Mouse (Mus musculus) myocyte (in vitro differentiated cells): ENCODE data around the gene Cxcr4.

ENCODE experiments used
- CEBPB ChIP-seq: IDR thresholded peaks from 2 replicates; pipeline ENCODE4 v1.6.1; 2011; ENCODE audit warnings: mild to moderate bottlenecking, moderate library complexity; ENCODE audit not compliant: poor library complexity, insufficient read depth, severe bottlenecking
- E2F4 ChIP-seq: IDR thresholded peaks from one replicate; pipeline ENCODE4 v1.6.1; 2011; ENCODE audit warnings: mild to moderate bottlenecking, control low read depth, moderate library complexity; ENCODE audit not compliant: insufficient read depth
- MAX ChIP-seq: IDR thresholded peaks from one replicate; pipeline ENCODE4 v1.6.1; 2011; ENCODE audit warnings: low read depth, mild to moderate bottlenecking, control low read depth
- MYOD1 ChIP-seq, 3 experiments: IDR thresholded peaks; one replicate each; pipeline ENCODE4 v1.6.1; 2011; ENCODE audit warnings: control low read depth in 2 of 3, low read depth in 2 of 3, mild to moderate bottlenecking in 2 of 3, moderate library complexity in 1 of 3; ENCODE audit not compliant: insufficient read length in 2 of 3, control insufficient read depth in 1 of 3
- MYOG ChIP-seq, 3 experiments: IDR thresholded peaks; one replicate each; pipeline ENCODE4 v1.6.1; 2011; ENCODE audit warnings: control low read depth in 2 of 3, low read depth in 2 of 3, mild to moderate bottlenecking in 2 of 3; ENCODE audit not compliant: insufficient read length in 2 of 3, control insufficient read depth in 1 of 3, insufficient read depth in 1 of 3
- POLR2A ChIP-seq: IDR thresholded peaks from one replicate; pipeline ENCODE4 v1.6.1; 2011; ENCODE audit warnings: low read depth, mild to moderate bottlenecking, control low read depth, moderate library complexity; ENCODE audit not compliant: insufficient read length
- POLR2AphosphoS2 ChIP-seq: IDR thresholded peaks from one replicate; pipeline ENCODE4 v1.6.1; 2011; ENCODE audit warnings: low read depth, control low read depth; ENCODE audit not compliant: insufficient read length
- REST ChIP-seq: IDR thresholded peaks from one replicate; pipeline ENCODE4 v1.6.1; 2011; ENCODE audit warnings: mild to moderate bottlenecking, control low read depth, moderate library complexity; ENCODE audit not compliant: insufficient read depth, insufficient read length
- SRF ChIP-seq: IDR thresholded peaks from one replicate; pipeline ENCODE4 v1.6.1; 2011; ENCODE audit warnings: low read depth; ENCODE audit not compliant: control insufficient read depth, insufficient read length
- TCF12 ChIP-seq: IDR thresholded peaks from one replicate; pipeline ENCODE4 v1.6.1; 2011; ENCODE audit warnings: mild to moderate bottlenecking, control low read depth; ENCODE audit not compliant: poor library complexity, insufficient read depth, severe bottlenecking
- TCF3 ChIP-seq: IDR thresholded peaks from one replicate; pipeline ENCODE4 v1.6.1; 2011; ENCODE audit warnings: low read depth, control low read depth; ENCODE audit not compliant: insufficient read length
- USF1 ChIP-seq: IDR thresholded peaks from one replicate; pipeline ENCODE4 v1.6.1; 2011; ENCODE audit warnings: low read depth, mild to moderate bottlenecking, control low read depth, moderate library complexity

DNA sequence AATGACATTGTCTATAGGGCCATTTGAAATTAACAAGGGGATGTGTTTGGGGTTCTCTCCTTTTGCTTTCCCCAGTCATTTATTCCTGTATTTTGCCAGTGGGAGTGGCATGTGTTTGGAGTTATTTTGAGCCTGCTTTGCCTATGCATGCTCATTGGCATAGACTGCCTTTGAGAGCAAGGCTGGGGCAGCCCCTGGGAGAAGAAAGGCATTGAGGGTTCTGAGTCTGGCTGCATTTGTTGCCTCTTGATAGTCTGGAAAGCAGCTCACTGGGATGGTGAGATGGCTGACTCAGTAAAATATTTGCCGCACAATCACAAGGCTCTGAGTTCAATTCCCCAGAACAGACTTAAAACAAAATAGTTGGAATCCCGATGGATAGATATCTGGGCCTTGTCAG, 8.5 kb upstream of the Cxcr4 start:
- TF ChIP-seq POLR2A (no peak), MYOD1 (IDR thresholded peaks at IDR 0.05; ENCODE audit: control insufficient read depth in 1 of 3, insufficient read length in 2 of 3, low read depth in 2 of 3) (no peak), E2F4 (no peak), CEBPB (no peak), MAX (no peak), POLR2AphosphoS2 (no peak), SRF (no peak), MYOG (IDR thresholded peaks at IDR 0.05; ENCODE audit: control insufficient read depth in 1 of 3, insufficient read depth in 1 of 3, insufficient read length in 2 of 3, low read depth in 2 of 3) (no peak), TCF12 (no peak), USF1 (no peak), REST (no peak), TCF3 (no peak)
